Mouse (Mus musculus): ENCODE measurements around the gene St6galnac4. TPM values are rescaled to one million over a fixed set of nuclear protein-coding genes. Genes with fewer than 3 reads are reported as not detected.

The St6galnac4 gene
- polyA plus RNA-seq, 1 experiment from 2014 or later, result 15.5 TPM

DNA sequence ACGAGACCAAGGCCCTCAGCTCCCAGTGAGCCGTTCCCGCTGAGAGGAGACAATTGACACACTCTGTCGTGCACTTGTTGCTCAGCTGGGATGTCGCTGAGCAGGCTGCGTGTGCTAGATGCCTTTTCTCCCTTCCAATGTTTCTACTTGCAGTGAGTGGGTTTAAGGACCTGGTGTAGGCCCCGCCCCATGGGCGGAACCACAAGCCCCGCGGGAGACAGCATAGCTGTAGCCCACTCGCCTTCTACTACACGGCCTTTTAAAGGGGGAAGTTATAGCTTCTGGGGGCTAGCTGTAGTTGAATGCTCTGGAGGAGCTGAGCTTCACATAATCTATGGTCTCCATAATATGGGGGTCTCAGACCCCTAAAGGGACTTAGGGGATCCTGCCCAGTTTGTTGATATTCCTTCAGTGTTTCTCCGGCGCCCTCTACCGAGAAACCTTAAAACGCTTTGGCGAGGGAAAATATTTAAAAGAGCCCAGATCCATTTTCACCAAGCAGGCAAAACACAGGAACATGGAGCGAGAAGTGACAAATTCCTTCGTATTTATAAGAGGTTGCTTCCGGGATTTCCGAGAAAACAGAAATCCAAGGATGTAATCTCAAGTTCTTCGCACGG, 23.8 kb downstream of the St6galnac4 start:
- no peak for ATAC-seq (replicated peaks; ENCODE audit: low FRiP score, low TSS enrichment, low read depth)
- Histone ChIP-seq H3K9ac (ENCODE audit: low read length) (no peak overlapping the region), H3K4me2 (ENCODE audit: low read length) (peak overlapping the region; percentile 56), H3K27me3 (replicated peaks; ENCODE audit: control insufficient read depth, insufficient read depth, low read length) (no peaks in the 10 kb centered on the region), H3K36me3 (ENCODE audit: control insufficient read depth, insufficient read depth, low read length) (peaks cover 20% of the 10 kb centered on the region), H3K9me3 (ENCODE audit: control insufficient read depth, low read length) (no peaks in the 10 kb centered on the region), H3K4me1 (replicated peaks; ENCODE audit: control insufficient read depth, insufficient read depth, low read length) (peaks cover 19% of the 10 kb centered on the region), H3K27ac (ENCODE audit: low read depth) (no peak overlapping the region), H3K4me3 (ENCODE audit: low read depth, low read length) (peak overlapping the region; percentile 34)
- peak; percentile 80 for DNase-seq (ENCODE audit: low spot score)
- WGBS, result 14% methylated on average over 23 of the region's 23 CpGs

DNA sequence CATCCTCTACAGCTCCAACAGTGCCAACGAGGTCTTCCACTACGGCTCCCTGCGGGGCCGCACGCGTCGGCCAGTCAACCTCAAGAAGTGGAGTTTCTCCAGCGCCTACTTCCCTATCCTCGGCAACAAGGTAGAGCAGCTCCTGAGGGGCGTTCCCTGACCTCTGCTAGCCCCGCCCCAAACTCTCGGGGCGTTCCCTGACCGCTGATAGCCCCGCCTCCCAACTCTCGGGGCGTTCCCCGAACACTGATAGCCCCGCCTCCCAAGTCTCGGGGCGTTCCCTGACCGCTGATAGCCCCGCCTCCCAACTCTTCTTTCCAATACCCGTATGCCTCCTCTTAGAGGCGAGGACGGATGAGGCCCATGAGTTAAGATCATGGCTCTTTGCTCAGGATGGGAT, 25.4 kb downstream of the St6galnac4 start:
- Histone ChIP-seq H3K27ac (ENCODE audit: low read depth) (no peak overlapping the region), H3K4me3 (ENCODE audit: low read depth, low read length) (no peak overlapping the region), H3K4me2 (ENCODE audit: low read length) (no peak overlapping the region), H3K36me3 (ENCODE audit: control insufficient read depth, insufficient read depth, low read length) (peaks cover 31% of the 10 kb centered on the region), H3K4me1 (replicated peaks; ENCODE audit: control insufficient read depth, insufficient read depth, low read length) (peaks cover 19% of the 10 kb centered on the region), H3K9ac (ENCODE audit: low read length) (no peak overlapping the region), H3K9me3 (ENCODE audit: control insufficient read depth, low read length) (no peaks in the 10 kb centered on the region), H3K27me3 (replicated peaks; ENCODE audit: control insufficient read depth, insufficient read depth, low read length) (no peaks in the 10 kb centered on the region)
- 75% methylated on average over 26 of the region's 26 CpGs for WGBS
- ATAC-seq (replicated peaks; ENCODE audit: low FRiP score, low TSS enrichment, low read depth), result no peak
- no peak for DNase-seq (ENCODE audit: low spot score)

DNA sequence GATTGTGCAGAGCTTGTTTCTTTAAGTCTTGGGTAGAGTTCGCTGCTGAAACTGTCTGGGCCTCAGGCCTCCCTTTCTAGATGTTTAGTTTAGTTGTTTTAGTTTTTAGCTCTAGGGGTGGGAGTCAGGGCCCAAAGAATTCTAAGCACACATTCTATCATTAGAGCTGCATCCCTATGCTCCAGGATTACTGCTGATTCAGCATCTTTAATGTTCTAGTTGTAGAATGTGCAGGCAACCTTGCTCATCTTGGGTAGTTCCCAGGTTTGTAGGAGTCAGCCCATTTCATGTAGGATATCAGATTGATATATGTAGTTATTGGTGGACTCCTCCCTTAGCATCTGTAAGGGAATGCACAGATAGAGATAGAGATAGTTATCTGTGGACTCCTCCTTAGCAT, 30.2 kb downstream of the St6galnac4 start:
- Histone ChIP-seq H3K9ac (ENCODE audit: low read length) (no peak overlapping the region), H3K4me1 (replicated peaks; ENCODE audit: control insufficient read depth, insufficient read depth, low read length) (peaks cover 29% of the 10 kb centered on the region), H3K27ac (ENCODE audit: low read depth) (no peak overlapping the region), H3K36me3 (ENCODE audit: control insufficient read depth, insufficient read depth, low read length) (peaks cover 44% of the 10 kb centered on the region), H3K4me2 (ENCODE audit: low read length) (no peak overlapping the region), H3K4me3 (ENCODE audit: low read depth, low read length) (no peak overlapping the region), H3K9me3 (ENCODE audit: control insufficient read depth, low read length) (0 out of 2 replicates have a peak, but pooled peaks cover 3% of the 10 kb centered on the region), H3K27me3 (replicated peaks; ENCODE audit: control insufficient read depth, insufficient read depth, low read length) (no peaks in the 10 kb centered on the region)
- ATAC-seq (replicated peaks; ENCODE audit: low FRiP score, low TSS enrichment, low read depth) (no peak), DNase-seq (ENCODE audit: low spot score) (no peak)
- WGBS, result 88% methylated on average over 1 of the region's 1 CpGs

DNA sequence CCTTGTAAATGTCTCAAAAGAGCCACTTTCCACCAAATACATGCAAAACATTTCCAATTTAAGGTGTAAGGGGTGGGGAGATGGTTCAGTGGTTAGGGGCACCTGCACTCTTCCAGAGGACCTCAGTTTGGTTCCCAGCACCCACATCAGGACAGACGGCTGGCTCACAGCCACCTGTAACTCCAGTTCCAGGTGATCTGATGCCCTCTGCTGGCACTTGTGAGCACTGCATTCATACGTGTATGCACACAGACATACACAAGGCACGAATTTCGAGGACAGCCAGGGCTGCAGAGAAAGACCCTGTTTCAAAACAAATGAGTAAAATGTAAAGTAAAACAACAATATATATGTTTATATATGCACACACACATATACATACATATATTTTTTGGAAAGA, 30.7 kb downstream of the St6galnac4 start:
- H3K9me3 ChIP-seq (ENCODE audit: control insufficient read depth, low read length), result 0 out of 2 replicates have a peak, but pooled peaks cover 3% of the 10 kb centered on the region
- no peak overlapping the region for H3K4me2 ChIP-seq (ENCODE audit: low read length)
- DNase-seq (ENCODE audit: low spot score) (no peak), ATAC-seq (replicated peaks; ENCODE audit: low FRiP score, low TSS enrichment, low read depth) (no peak)
- no peak overlapping the region for H3K9ac ChIP-seq (ENCODE audit: low read length)
- H3K27ac ChIP-seq (ENCODE audit: low read depth), result no peak overlapping the region
- H3K4me3 ChIP-seq (ENCODE audit: low read depth, low read length), result no peak overlapping the region
- H3K4me1 ChIP-seq (replicated peaks; ENCODE audit: control insufficient read depth, insufficient read depth, low read length), result peaks cover 31% of the 10 kb centered on the region
- WGBS, result 95% methylated on average over 4 of the region's 4 CpGs
- no peaks in the 10 kb centered on the region for H3K27me3 ChIP-seq (replicated peaks; ENCODE audit: control insufficient read depth, insufficient read depth, low read length)
- H3K36me3 ChIP-seq (ENCODE audit: control insufficient read depth, insufficient read depth, low read length), result peaks cover 44% of the 10 kb centered on the region

DNA sequence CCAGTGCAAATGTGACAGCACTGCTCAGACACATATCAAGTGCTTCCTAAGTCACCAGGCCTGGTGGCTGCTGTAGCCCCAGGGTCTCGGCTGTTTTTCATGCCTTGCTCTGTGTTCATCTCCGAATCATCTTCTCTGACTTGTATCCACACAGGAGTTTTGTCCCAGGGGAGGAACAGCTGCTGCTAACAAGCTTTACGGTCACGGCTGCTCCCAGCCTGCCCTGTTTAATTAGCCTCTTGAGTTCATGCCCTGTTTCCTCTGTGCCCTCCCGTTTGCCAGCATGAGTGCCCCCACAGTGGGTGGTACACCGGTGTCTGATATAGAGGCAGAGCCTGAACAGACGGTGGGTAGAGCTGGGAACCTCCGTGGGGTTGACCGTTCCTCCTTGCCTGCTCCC, 31.2 kb downstream of the St6galnac4 start:
- no peaks in the 10 kb centered on the region for H3K27me3 ChIP-seq (replicated peaks; ENCODE audit: control insufficient read depth, insufficient read depth, low read length)
- no peak for DNase-seq (ENCODE audit: low spot score)
- no peak overlapping the region for H3K4me2 ChIP-seq (ENCODE audit: low read length)
- peaks cover 31% of the 10 kb centered on the region for H3K4me1 ChIP-seq (replicated peaks; ENCODE audit: control insufficient read depth, insufficient read depth, low read length)
- H3K9me3 ChIP-seq (ENCODE audit: control insufficient read depth, low read length), result 0 out of 2 replicates have a peak, but pooled peaks cover 3% of the 10 kb centered on the region
- no peak overlapping the region for H3K27ac ChIP-seq (ENCODE audit: low read depth)
- H3K4me3 ChIP-seq (ENCODE audit: low read depth, low read length), result no peak overlapping the region
- no peak for ATAC-seq (replicated peaks; ENCODE audit: low FRiP score, low TSS enrichment, low read depth)
- peaks cover 44% of the 10 kb centered on the region for H3K36me3 ChIP-seq (ENCODE audit: control insufficient read depth, insufficient read depth, low read length)
- no peak overlapping the region for H3K9ac ChIP-seq (ENCODE audit: low read length)
- WGBS, result 81% methylated on average over 9 of the region's 9 CpGs

DNA sequence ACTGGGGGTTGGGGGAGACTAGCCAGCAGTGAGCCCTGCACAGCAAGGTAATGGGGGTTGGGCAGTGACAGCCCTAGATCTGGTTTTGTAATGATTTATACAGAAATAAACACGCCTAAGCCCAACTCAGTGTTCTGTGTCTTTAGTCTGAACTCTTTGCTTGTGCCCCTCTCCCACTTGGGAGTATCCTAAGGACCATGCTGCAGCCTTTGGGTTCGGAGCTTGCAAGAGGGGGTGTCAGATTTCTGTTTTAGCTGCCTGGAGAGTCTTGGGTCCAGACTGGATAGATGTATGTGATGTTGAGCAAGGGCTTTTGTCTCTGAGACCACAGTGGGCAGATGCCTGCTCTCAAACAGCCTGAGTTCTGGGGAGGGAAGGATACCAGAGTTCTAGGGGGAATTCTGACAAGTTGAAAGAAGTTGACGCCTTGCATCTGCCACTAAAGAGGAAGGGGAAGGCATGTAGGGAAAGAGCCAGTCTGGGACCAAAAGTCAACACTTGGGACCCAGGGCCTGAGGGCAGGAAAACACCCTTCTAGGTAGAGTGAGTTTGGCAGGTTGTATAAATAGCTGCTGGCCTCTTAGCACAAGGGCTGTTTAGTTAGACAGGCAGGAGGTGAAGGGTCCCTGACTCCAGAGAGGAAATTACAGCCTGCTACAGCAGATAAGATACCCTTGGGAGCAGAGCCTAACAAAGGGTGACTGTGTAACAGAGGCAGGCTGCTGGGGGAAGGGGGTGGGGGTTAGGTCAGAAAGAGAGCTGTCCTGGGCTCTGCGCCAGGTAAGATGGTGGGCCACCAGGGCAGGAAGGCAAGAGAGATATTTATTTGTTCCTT, 34.0 kb downstream of the St6galnac4 start:
- DNase-seq (ENCODE audit: low spot score) (peak; percentile 75), ATAC-seq (replicated peaks; ENCODE audit: low FRiP score, low TSS enrichment, low read depth) (peak; percentile 80)
- H3K36me3 ChIP-seq (ENCODE audit: control insufficient read depth, insufficient read depth, low read length), result peaks cover 23% of the 10 kb centered on the region
- H3K27ac ChIP-seq (ENCODE audit: low read depth), result peak overlapping the region; percentile 94
- H3K4me2 ChIP-seq (ENCODE audit: low read length), result peak overlapping the region; percentile 33
- peaks cover 45% of the 10 kb centered on the region for H3K4me1 ChIP-seq (replicated peaks; ENCODE audit: control insufficient read depth, insufficient read depth, low read length)
- WGBS, result 9% methylated on average over 4 of the region's 4 CpGs
- 0 out of 2 replicates have a peak, but pooled peaks cover 3% of the 10 kb centered on the region for H3K9me3 ChIP-seq (ENCODE audit: control insufficient read depth, low read length)
- no peak overlapping the region for H3K4me3 ChIP-seq (ENCODE audit: low read depth, low read length)
- H3K27me3 ChIP-seq (replicated peaks; ENCODE audit: control insufficient read depth, insufficient read depth, low read length), result no peaks in the 10 kb centered on the region
- H3K9ac ChIP-seq (ENCODE audit: low read length), result 0 out of 2 replicates have a peak overlapping the region, but pooled peaks have one; percentile 23

DNA sequence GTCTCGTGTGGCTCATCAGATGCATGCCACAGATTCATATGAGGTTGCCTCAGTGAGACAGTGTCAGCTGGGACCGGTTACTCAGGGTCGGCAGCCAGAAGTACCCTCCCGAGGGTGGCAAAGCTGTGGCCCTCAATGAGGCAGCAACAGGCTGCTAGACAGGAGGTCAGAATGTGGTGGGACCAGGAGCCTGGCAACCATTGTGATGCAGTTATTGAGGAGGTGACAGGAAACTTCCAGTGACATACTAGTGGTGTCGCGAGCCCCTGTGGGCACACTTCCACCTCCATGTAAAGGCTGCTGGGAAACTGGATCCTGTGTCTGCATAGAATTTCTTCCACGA, 34.6 kb downstream of the St6galnac4 start, which contains the start of gene Ak1:
Ak1 (plus strand) TSS at position 242 of the 343 bp plus-strand sequence.
- 0 out of 2 replicates have a peak within 1 kb of the TSS, but pooled peaks have one; percentile 23 for H3K9ac ChIP-seq (ENCODE audit: low read length)
- H3K27ac ChIP-seq (ENCODE audit: low read depth), result peak within 1 kb of the TSS; percentile 94
- H3K4me2 ChIP-seq (ENCODE audit: low read length), result peak within 1 kb of the TSS; percentile 33
- WGBS, result 26% methylated on average over 7 of the region's 7 CpGs
- DNase-seq (ENCODE audit: low spot score) (peak; percentile 77), ATAC-seq (replicated peaks; ENCODE audit: low FRiP score, low TSS enrichment, low read depth) (peak; percentile 3; the same call in 1 of the 2 replicates)
- H3K4me3 ChIP-seq (ENCODE audit: low read depth, low read length), result no peak within 1 kb of the TSS
- peaks cover 19% of the 10 kb centered on the region for H3K36me3 ChIP-seq (ENCODE audit: control insufficient read depth, insufficient read depth, low read length)
- no peaks in the 10 kb centered on the region for H3K27me3 ChIP-seq (replicated peaks; ENCODE audit: control insufficient read depth, insufficient read depth, low read length)
- 0 out of 2 replicates have a peak, but pooled peaks cover 3% of the 10 kb centered on the region for H3K9me3 ChIP-seq (ENCODE audit: control insufficient read depth, low read length)
- H3K4me1 ChIP-seq (replicated peaks; ENCODE audit: control insufficient read depth, insufficient read depth, low read length), result peaks cover 51% of the 10 kb centered on the region

DNA sequence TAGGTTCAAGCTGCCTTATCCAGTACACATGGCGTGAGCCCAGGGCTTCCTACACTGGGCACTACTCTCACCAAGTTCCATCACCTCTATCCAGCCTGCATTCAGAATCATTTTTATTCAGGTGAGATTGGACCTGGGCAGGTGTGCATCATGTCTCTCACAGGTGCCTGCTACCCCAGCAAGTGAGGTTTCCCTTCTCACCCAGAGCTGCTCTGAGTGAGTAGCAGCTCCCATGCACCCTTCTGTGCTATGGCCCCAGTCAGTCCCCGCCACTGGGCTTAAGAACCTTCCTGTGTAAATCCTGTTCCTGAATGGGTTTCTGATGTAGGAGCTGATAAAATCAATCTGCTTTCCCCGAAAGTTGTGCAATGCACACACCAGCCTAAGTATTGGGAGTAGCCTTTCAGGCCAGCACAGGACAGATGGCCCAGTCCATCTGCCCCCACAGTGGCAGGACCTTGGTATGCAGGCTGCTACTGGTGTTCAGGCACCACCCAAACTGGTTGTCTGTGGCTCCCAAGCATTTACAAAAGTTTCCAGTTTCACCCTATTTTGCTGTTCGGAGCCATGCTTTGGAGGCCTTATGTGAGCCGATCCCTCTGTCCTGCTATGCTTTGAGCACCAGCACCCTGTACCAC, 37.3 kb downstream of the St6galnac4 start:
- Histone ChIP-seq H3K36me3 (ENCODE audit: control insufficient read depth, insufficient read depth, low read length) (no peaks in the 10 kb centered on the region), H3K27me3 (replicated peaks; ENCODE audit: control insufficient read depth, insufficient read depth, low read length) (no peaks in the 10 kb centered on the region), H3K4me2 (ENCODE audit: low read length) (no peak overlapping the region), H3K27ac (ENCODE audit: low read depth) (peak overlapping the region; percentile 62; the same call in 1 of the 2 replicates), H3K9me3 (ENCODE audit: control insufficient read depth, low read length) (no peaks in the 10 kb centered on the region), H3K4me3 (ENCODE audit: low read depth, low read length) (no peak overlapping the region), H3K4me1 (replicated peaks; ENCODE audit: control insufficient read depth, insufficient read depth, low read length) (peaks cover 62% of the 10 kb centered on the region), H3K9ac (ENCODE audit: low read length) (no peak overlapping the region)
- DNase-seq (ENCODE audit: low spot score) (no peak), ATAC-seq (replicated peaks; ENCODE audit: low FRiP score, low TSS enrichment, low read depth) (no peak)
- WGBS, result 75% methylated on average over 5 of the region's 5 CpGs

Measured in intestine, embryonic 14.5 days (tissue).